Comparison of ENCODE assay signal across 8 mouse cellular contexts in the genomic region with DNA sequence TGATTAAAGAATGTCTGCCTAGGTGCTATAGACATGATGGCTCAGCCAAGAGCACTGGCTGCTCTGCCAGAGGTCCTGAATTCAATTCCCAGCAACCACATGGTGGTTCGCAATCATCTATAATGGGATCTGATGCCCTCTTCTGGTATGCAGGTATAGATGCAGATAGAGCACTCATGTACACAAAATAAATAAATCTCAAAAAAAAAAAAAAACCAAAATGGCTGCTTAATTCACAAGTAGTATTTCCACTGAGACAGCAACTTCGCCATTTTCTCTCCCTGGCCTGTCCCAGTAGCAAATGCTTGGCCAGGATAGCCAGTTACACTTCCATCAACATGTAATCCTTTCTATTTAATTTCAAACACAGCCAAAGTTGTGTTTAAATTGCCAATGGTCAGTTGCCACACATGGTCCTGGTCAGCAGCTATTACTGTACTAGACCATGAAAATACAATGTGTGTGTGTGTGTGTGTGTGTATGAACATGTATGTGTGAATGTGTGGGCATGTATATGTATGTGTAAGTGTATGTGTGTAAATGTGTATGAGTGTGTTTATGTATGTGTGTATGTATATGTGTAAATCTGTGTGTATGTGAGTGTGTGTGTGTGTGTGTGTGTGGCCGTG. TPM values are rescaled to one million over a fixed set of nuclear protein-coding genes. Genes with fewer than 3 reads are reported as not detected.
DNase-seq lines count a peak whose midpoint lies in the region; ATAC-seq and TF ChIP-seq lines count a peak whose summit lies in the region.

No protein-coding gene starts in this region.

- WGBS in kidney, embryonic 15.5 days, result 79% methylated on average over 3 of the region's 3 CpGs
- WGBS in bone marrow, adult 2 months, result 52% methylated on average over 3 of the region's 3 CpGs
- WGBS in hindbrain, postnatal 0 days, result 80% methylated on average over 3 of the region's 3 CpGs
- 78% methylated on average over 3 of the region's 3 CpGs for WGBS in midbrain, postnatal 0 days

- H3K9ac ChIP-seq in kidney, embryonic 15.5 days, result peak overlapping the region; percentile 56
- no peak overlapping the region for H3K9ac ChIP-seq in hindbrain, postnatal 0 days (replicated peaks; ENCODE audit: low read length)
- no peak overlapping the region for H3K9ac ChIP-seq in midbrain, postnatal 0 days (replicated peaks; ENCODE audit: low read length, poor library complexity, severe bottlenecking)

- peak overlapping the region; percentile 83 for H3K4me2 ChIP-seq in kidney, embryonic 15.5 days
- peak overlapping the region; percentile 94 for H3K4me2 ChIP-seq in hindbrain, postnatal 0 days (ENCODE audit: low read depth, low read length)
- H3K4me2 ChIP-seq in midbrain, postnatal 0 days (ENCODE audit: low read depth, low read length, poor library complexity, severe bottlenecking), result peak overlapping the region; percentile 93

- TF ChIP-seq POLR2A in bone marrow, adult 2 months (IDR thresholded peaks at IDR 0.05; ENCODE audit: borderline replicate concordance, control insufficient read depth, low read depth, low read length), result no peak

- peak overlapping the region; percentile 72 for H3K4me3 ChIP-seq in kidney, embryonic 15.5 days (replicated peaks)
- peak overlapping the region; percentile 96 for H3K4me3 ChIP-seq in bone marrow, adult 2 months (replicated peaks; ENCODE audit: control insufficient read depth, low read depth, low read length)
- peak overlapping the region; percentile 79 for H3K4me3 ChIP-seq in hindbrain, postnatal 0 days (ENCODE audit: low read length)
- peak overlapping the region; percentile 62 for H3K4me3 ChIP-seq in midbrain, postnatal 0 days (ENCODE audit: low read depth, low read length)

- no peak overlapping the region for H3K27ac ChIP-seq in kidney, embryonic 15.5 days
- no peak overlapping the region for H3K27ac ChIP-seq in bone marrow, adult 2 months (ENCODE audit: control insufficient read depth, insufficient read depth, low read depth, low read length, poor library complexity)
- no peak overlapping the region for H3K27ac ChIP-seq in hindbrain, postnatal 0 days
- no peak overlapping the region for H3K27ac ChIP-seq in midbrain, postnatal 0 days (ENCODE audit: low read depth, low read length)

- no peak for DNase-seq in kidney, postnatal 25 days
- DNase-seq in hindbrain, postnatal 0 days (ENCODE audit: low spot score), result no peak
- DNase-seq in midbrain, postnatal 0 days (ENCODE audit: low spot score), result no peak
- DNase-seq in urinary bladder, adult 2 months (ENCODE audit: low spot score), result no peak
- no peak for DNase-seq in frontal cortex, adult 2 months (ENCODE audit: extremely low spot score in 1 of 2, low spot score in 1 of 2)
- no peak for DNase-seq in frontal cortex, postnatal 25 days (ENCODE audit: low spot score in 2 of 2)

- no peak for ATAC-seq in kidney, embryonic 15.5 days (replicated peaks; ENCODE audit: low FRiP score)
- ATAC-seq in hindbrain, postnatal 0 days, result no peak
- ATAC-seq in midbrain, postnatal 0 days (ENCODE audit: low FRiP score), result no peak

- TF ChIP-seq CTCF in bone marrow, adult 2 months (IDR thresholded peaks at IDR 0.05; ENCODE audit: control insufficient read depth, insufficient read depth, low read length), result no peak
- TF ChIP-seq CTCF in hindbrain, postnatal 0 days (IDR thresholded peaks at IDR 0.05; ENCODE audit: low read depth), result 0 out of 2 replicates have a peak, but pooled peaks have one; percentile 14
- peak; percentile 26 for TF ChIP-seq CTCF in midbrain, postnatal 0 days (IDR thresholded peaks at IDR 0.05)

- H3K36me3 ChIP-seq in kidney, embryonic 15.5 days, result 0 out of 2 replicates have a peak, but pooled peaks cover 6% of the 10 kb centered on the region
- H3K36me3 ChIP-seq in hindbrain, postnatal 0 days (ENCODE audit: insufficient read depth, low read length), result no peaks in the 10 kb centered on the region
- no peaks in the 10 kb centered on the region for H3K36me3 ChIP-seq in midbrain, postnatal 0 days (ENCODE audit: insufficient read depth, low read length)

- H3K27me3 ChIP-seq in kidney, embryonic 15.5 days, result peaks cover 3% of the 10 kb centered on the region; the same call in 1 of the 2 replicates
- no peaks in the 10 kb centered on the region for H3K27me3 ChIP-seq in hindbrain, postnatal 0 days (ENCODE audit: insufficient read depth, low read length)
- no peaks in the 10 kb centered on the region for H3K27me3 ChIP-seq in midbrain, postnatal 0 days (ENCODE audit: insufficient read depth, low read length)

- H3K9me3 ChIP-seq in kidney, embryonic 15.5 days (replicated peaks), result no peaks in the 10 kb centered on the region
- no peaks in the 10 kb centered on the region for H3K9me3 ChIP-seq in hindbrain, postnatal 0 days (ENCODE audit: low read length)
- H3K9me3 ChIP-seq in midbrain, postnatal 0 days (ENCODE audit: low read length), result no peaks in the 10 kb centered on the region

- peaks cover 8% of the 10 kb centered on the region; the same call in 1 of the 2 replicates for H3K4me1 ChIP-seq in kidney, embryonic 15.5 days
- no peaks in the 10 kb centered on the region; the same call in 1 of the 2 replicates for H3K4me1 ChIP-seq in bone marrow, adult 2 months (ENCODE audit: control insufficient read depth, insufficient read depth, low read length)
- no peaks in the 10 kb centered on the region for H3K4me1 ChIP-seq in hindbrain, postnatal 0 days (ENCODE audit: insufficient read depth, low read length)
- no peaks in the 10 kb centered on the region for H3K4me1 ChIP-seq in midbrain, postnatal 0 days (ENCODE audit: insufficient read depth, low read length)

RNA-seq across cellular contexts. Expression of a gene that starts 1.0 kb away (rescaled TPM):
- 4.9 and 5.5 TPM in 2 replicates for polyA plus RNA-seq in kidney, embryonic 15.5 days (2015; fragmentation: Nextera tagmentation; extraction: Ambion mirVana)
- polyA plus RNA-seq in bone marrow, adult 2 months (2011; ENCODE audit: insufficient read depth, insufficient read length, low replicate concordance, missing spikeins), result 17.6 TPM in 2 replicates
- total RNA-seq in hindbrain, postnatal 0 days (2014; rRNA removed), result 1.6 and 3.8 TPM in 2 replicates
- 2.1 and 2.2 TPM in 2 replicates for polyA plus RNA-seq in hindbrain, postnatal 0 days (2015; fragmentation: Nextera tagmentation; extraction: Ambion mirVana)
- total RNA-seq in midbrain, postnatal 0 days (2014; rRNA removed), result 1.8 and 4.2 TPM in 2 replicates
- 1.5 and 1.7 TPM in 2 replicates for polyA plus RNA-seq in midbrain, postnatal 0 days (2015; fragmentation: Nextera tagmentation; extraction: Ambion mirVana)
- 7.5 and 8.0 TPM in 2 replicates for polyA plus RNA-seq in urinary bladder, adult 2 months (2012; rRNA removed)
- 4.5 and 4.6 TPM in 2 replicates for polyA plus RNA-seq in frontal cortex, adult 2 months (2012; rRNA removed)
